In genomic region chr1:58105685-58106084, GRCm38 (mm10) we compare ENCODE assay signal across 23 mouse cellular contexts. TPM values are rescaled to one million over a fixed set of nuclear protein-coding genes. Genes with fewer than 3 reads are reported as not detected.
"Had no signal": no experiment of that assay in that cellular context is flagged by ENCODE, and none has a peak within 500 bp of the region (broad histone marks: within the 10 kb centered on the region; RNA-seq: fewer than 3 reads in every experiment).

No protein-coding gene starts in this region.

- DNase-seq: gastrocnemius, postnatal 14 days; gastrocnemius, postnatal 36 days; heart, adult 18-20 months; heart, postnatal 10 days; heart, postnatal 4 days; kidney, adult 18-20 months; kidney, adult 8-10 months; kidney, postnatal 10 days; kidney, postnatal 25 days; kidney, postnatal 4 days; liver; liver, embryonic 13.5 days had no signal

- H3K4me2 ChIP-seq: heart, embryonic 12.5 days; hindbrain, embryonic 12.5 days; hindbrain, embryonic 14.5 days; intestine, embryonic 15.5 days; limb, embryonic 12.5 days; liver, embryonic 11.5 days; liver, embryonic 13.5 days had no signal

- H3K27me3 ChIP-seq: hindbrain, embryonic 12.5 days; intestine, embryonic 15.5 days; liver, embryonic 13.5 days had no signal

- H3K4me1 ChIP-seq: heart, embryonic 12.5 days; hindbrain, embryonic 10.5 days; hindbrain, embryonic 12.5 days; intestine, embryonic 15.5 days; limb, embryonic 10.5 days; limb, embryonic 12.5 days; liver, embryonic 13.5 days had no signal

- H3K9ac ChIP-seq: heart, embryonic 12.5 days; hindbrain, embryonic 12.5 days; hindbrain, embryonic 14.5 days; intestine, embryonic 15.5 days; limb, embryonic 12.5 days; liver, embryonic 13.5 days had no signal

- H3K4me3 ChIP-seq: heart, embryonic 12.5 days; hindbrain, embryonic 10.5 days; hindbrain, embryonic 12.5 days; intestine, embryonic 15.5 days; layer of hippocampus, adult 2 months; left cerebral cortex, adult 2 months; limb, embryonic 10.5 days; limb, embryonic 12.5 days; liver, embryonic 13.5 days had no signal

- H3K9me3 ChIP-seq: heart, embryonic 12.5 days; hindbrain, embryonic 10.5 days; hindbrain, embryonic 12.5 days; intestine, embryonic 15.5 days; limb, embryonic 10.5 days; limb, embryonic 12.5 days; liver, embryonic 13.5 days had no signal

- H3K36me3 ChIP-seq: heart, embryonic 12.5 days; hindbrain, embryonic 10.5 days; hindbrain, embryonic 12.5 days; intestine, embryonic 15.5 days; limb, embryonic 10.5 days; limb, embryonic 12.5 days; liver, embryonic 13.5 days had no signal

- H3K27ac ChIP-seq: hindbrain, embryonic 10.5 days; hindbrain, embryonic 12.5 days; hindbrain, embryonic 14.5 days; intestine, embryonic 15.5 days; layer of hippocampus, adult 2 months; left cerebral cortex, adult 2 months; limb, embryonic 10.5 days; limb, embryonic 12.5 days; liver, embryonic 13.5 days had no signal

RNA-seq across cellular contexts. Expression of gene Aox3, which starts 7.2 kb away (rescaled TPM):
- polyA plus RNA-seq: heart, embryonic 12.5 days; hindbrain, embryonic 12.5 days; inflammation-experienced regulatory T-cells, adult 6 months; liver, embryonic 11.5 days had no signal
